Mouse (Mus musculus) liver, postnatal 0 days (tissue): ENCODE data around the gene Tspan18.

ENCODE experiments used
- CTCF ChIP-seq: sonication (generic); IDR thresholded peaks from 2 replicates; pipeline ENCODE4 v1.5.1; 2016; ENCODE audit warnings: antibody characterized with exemption, low read depth
- EP300 ChIP-seq: IDR thresholded peaks from 2 replicates; pipeline ENCODE4 v1.6.1; 2016; ENCODE audit warnings: antibody characterized with exemption, low read depth, mild to moderate bottlenecking

DNA sequence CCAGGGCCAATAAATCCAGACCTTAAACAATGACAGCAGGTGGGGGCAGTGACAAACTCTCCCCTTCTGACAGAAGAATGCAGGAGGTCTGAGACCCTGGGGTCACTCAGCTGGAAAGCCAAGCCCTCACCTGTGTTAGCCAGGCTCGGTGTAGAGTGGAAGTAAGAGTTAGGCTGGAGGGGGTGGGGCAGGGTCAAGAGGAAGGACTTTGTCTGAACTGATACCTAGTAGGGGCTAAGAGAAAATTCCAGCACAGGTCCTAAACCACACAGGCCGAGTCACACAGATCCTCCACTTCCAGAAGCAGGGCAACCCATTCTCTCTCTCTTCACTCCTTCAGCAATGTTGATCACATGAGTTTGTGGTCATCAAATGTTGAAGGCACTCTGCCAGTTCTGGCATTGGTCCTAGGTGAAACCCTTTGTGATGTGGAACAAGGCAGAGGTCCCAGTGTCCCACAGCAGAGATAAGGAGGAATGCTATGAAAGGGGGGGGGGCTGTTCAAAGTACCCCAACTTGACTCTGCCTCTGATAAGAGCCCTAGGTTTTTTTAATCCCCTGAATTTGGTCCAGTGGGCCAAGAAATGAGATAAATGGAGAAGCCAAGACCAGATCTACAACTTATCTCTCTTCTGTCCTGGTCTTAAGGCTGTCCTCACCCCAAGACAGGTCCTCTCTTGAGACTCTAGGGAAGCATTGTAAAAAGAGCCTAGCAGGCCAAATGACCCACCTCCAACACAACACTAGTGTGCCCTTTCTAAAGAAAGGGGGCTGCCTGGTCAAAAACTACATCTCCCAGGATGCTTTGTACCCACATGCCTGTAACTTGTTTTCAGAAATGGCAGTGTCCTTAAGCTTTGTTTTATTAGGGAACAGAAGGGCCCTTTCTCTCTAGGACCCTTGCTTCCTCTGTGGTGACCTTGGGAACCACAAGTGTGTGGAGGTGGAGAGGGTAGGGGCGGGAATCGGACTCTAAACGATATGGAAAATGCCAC is 71.7 kb downstream of the Tspan18 start:
- TF ChIP-seq EP300 (no peak), CTCF (no peak)
